Mouse (Mus musculus) forebrain, postnatal 0 days (tissue): ENCODE results near the gene Syt13. TPM values are rescaled to one million over a fixed set of nuclear protein-coding genes. Genes with fewer than 3 reads are reported as not detected.

Experiments used
- ATAC-seq: fragments of 200-750 bp; cut with Nextera tagmentation; 2 replicates; pipeline ENCODE4 v1.8.0; 2017; ENCODE audit warnings: mild to moderate bottlenecking, moderate library complexity
- DNase-seq: peaks from one replicate; pipeline ENCODE4 v3.0.0-alpha.2; 2015
- H3K27ac ChIP-seq: fragments of 300-500 bp; sonication (generic); 2 replicates; pipeline ENCODE4 v1.5.1; 2014; ENCODE audit warnings: low read depth, mild to moderate bottlenecking, antibody characterized with exemption, low read length, moderate library complexity, mixed read lengths
- H3K27me3 ChIP-seq: fragments of 300-500 bp; sonication (generic); 2 replicates; pipeline ENCODE4 v1.6.1; 2014; ENCODE audit warnings: mild to moderate bottlenecking, low read length, mixed read lengths; ENCODE audit not compliant: insufficient read depth
- H3K36me3 ChIP-seq: fragments of 300-500 bp; sonication (generic); 2 replicates; pipeline ENCODE4 v1.6.1; 2014; ENCODE audit warnings: mild to moderate bottlenecking, moderate library complexity; ENCODE audit not compliant: insufficient read depth
- H3K4me1 ChIP-seq: fragments of 300-500 bp; sonication (generic); 2 replicates; pipeline ENCODE4 v1.6.1; 2014; ENCODE audit warnings: antibody characterized with exemption; ENCODE audit not compliant: insufficient read depth
- H3K4me2 ChIP-seq: fragments of 300-500 bp; sonication (generic); 2 replicates; pipeline ENCODE4 v1.6.1; 2014; ENCODE audit warnings: low read depth, mild to moderate bottlenecking, moderate library complexity
- H3K4me3 ChIP-seq: fragments of 300-500 bp; sonication (generic); 2 replicates; pipeline ENCODE4 v1.5.1; 2014; ENCODE audit warnings: low read depth, low read length, mixed read lengths
- H3K9ac ChIP-seq: fragments of 300-500 bp; sonication (generic); 2 replicates; pipeline ENCODE4 v1.6.1; 2014; ENCODE audit warnings: mild to moderate bottlenecking
- H3K9me3 ChIP-seq: fragments of 300-500 bp; sonication (generic); 2 replicates; pipeline ENCODE4 v1.6.1; 2016; ENCODE audit warnings: low read length
- CTCF ChIP-seq: sonication (generic); IDR thresholded peaks from 2 replicates; pipeline ENCODE4 v1.5.1; 2016; ENCODE audit warnings: antibody characterized with exemption, control low read depth, low read depth
- WGBS: fragments of 180-500 bp; shearing (Covaris S2); extraction: QIAGEN DNeasy Blood & Tissue Kit; methylation state at CpG from one replicate; pipeline ENCODE4 v1.1.7; 2014; 5-methylcytosine and 5-hydroxymethylcytosine counted together
- polyA plus RNA-seq: library from polyadenylated mRNA; unstranded; fragments of >200 nt; fragmentation: Nextera tagmentation; extraction: Ambion mirVana; gene quantifications from 2 replicates; pipeline ENCODE4 v1.2.1, GENCODE M21; 2015
- total RNA-seq: library from RNA; depleted of rRNA; stranded (reverse); fragments of >200 nt; gene quantifications from 2 replicates; pipeline ENCODE4 v1.2.3, GENCODE M21; 2014

The Syt13 gene
- total and polyA plus RNA-seq, 2 experiments from 2014 or later = 58.4 to 103 TPM

- 97% methylated on average over 1 of the region's 1 CpGs for WGBS
Observed at GRCm38 (mm10) chr2:92964345-92964744, 49.4 kb downstream of the Syt13 start.

GRCm38 (mm10) chr2:92966257-92966656 lies 51.4 kb downstream of the Syt13 start:
- H3K4me2 ChIP-seq = no peak overlapping the region
- no peak overlapping the region for H3K27ac ChIP-seq
- H3K4me3 ChIP-seq = no peak overlapping the region
- no peaks in the 10 kb centered on the region for H3K9me3 ChIP-seq
- no peaks in the 10 kb centered on the region for H3K27me3 ChIP-seq
- peak; percentile 36 for TF ChIP-seq CTCF
- H3K4me1 ChIP-seq = no peaks in the 10 kb centered on the region
- H3K36me3 ChIP-seq = 0 out of 2 replicates have a peak, but pooled peaks cover 5% of the 10 kb centered on the region
- ATAC-seq = no peak
- WGBS = 57% methylated on average over 8 of the region's 8 CpGs
- DNase-seq = no peak
- no peak overlapping the region for H3K9ac ChIP-seq

More at GRCm38 (mm10) chr2:92964345-92964744, 49.4 kb downstream of the Syt13 start:
- Histone ChIP-seq H3K9ac (no peak overlapping the region), H3K4me3 (no peak overlapping the region), H3K36me3 (0 out of 2 replicates have a peak, but pooled peaks cover 3% of the 10 kb centered on the region), H3K27ac (no peak overlapping the region), H3K4me1 (no peaks in the 10 kb centered on the region), H3K27me3 (no peaks in the 10 kb centered on the region), H3K9me3 (no peaks in the 10 kb centered on the region), H3K4me2 (no peak overlapping the region)
- ATAC-seq (no peak), DNase-seq (no peak)
- TF ChIP-seq CTCF = no peak

GRCm38 (mm10) chr2:92967032-92967838 lies 52.3 kb downstream of the Syt13 start:
- Histone ChIP-seq H3K4me3 (no peak overlapping the region), H3K36me3 (peaks cover 6% of the 10 kb centered on the region; the same call in 1 of the 2 replicates), H3K9ac (no peak overlapping the region), H3K27me3 (no peaks in the 10 kb centered on the region), H3K4me1 (no peaks in the 10 kb centered on the region), H3K4me2 (no peak overlapping the region), H3K27ac (no peak overlapping the region), H3K9me3 (no peaks in the 10 kb centered on the region)
- ATAC-seq = peak; percentile 64
- 28% methylated on average over 10 of the region's 10 CpGs for WGBS
- no peak for TF ChIP-seq CTCF
- DNase-seq = peak; percentile 9

DNA sequence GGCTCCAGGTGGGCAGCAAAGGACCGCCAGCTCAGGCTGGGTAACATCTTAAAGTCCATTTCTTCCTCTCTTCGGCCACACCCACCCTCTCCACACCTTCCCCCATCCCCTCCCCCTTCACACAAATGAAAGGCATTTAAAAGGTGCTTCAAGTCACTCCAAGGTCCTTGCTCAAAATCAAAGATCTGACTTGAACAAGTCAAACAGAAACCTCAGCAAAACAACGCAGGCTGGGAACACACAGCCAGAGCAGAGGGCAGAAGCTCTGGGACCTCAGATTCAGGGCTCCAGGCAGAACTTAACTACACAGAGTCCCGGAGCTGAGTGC lies 52.9 kb downstream of the Syt13 start:
- H3K4me3 ChIP-seq = no peak overlapping the region
- TF ChIP-seq CTCF = no peak
- DNase-seq = no peak
- H3K4me1 ChIP-seq = no peaks in the 10 kb centered on the region
- WGBS = 57% methylated on average over 4 of the region's 4 CpGs
- ATAC-seq = no peak
- H3K27me3 ChIP-seq = no peaks in the 10 kb centered on the region
- peaks cover 12% of the 10 kb centered on the region for H3K36me3 ChIP-seq
- H3K27ac ChIP-seq = no peak overlapping the region
- no peak overlapping the region for H3K9ac ChIP-seq
- no peaks in the 10 kb centered on the region for H3K9me3 ChIP-seq
- H3K4me2 ChIP-seq = no peak overlapping the region

- no peak overlapping the region for H3K9ac ChIP-seq
- no peak for DNase-seq
- H3K4me2 ChIP-seq = no peak overlapping the region
- H3K4me1 ChIP-seq = no peaks in the 10 kb centered on the region
- ATAC-seq = no peak
- no peak overlapping the region for H3K27ac ChIP-seq
- H3K4me3 ChIP-seq = no peak overlapping the region
- peaks cover 43% of the 10 kb centered on the region for H3K36me3 ChIP-seq
- H3K9me3 ChIP-seq = no peaks in the 10 kb centered on the region
- WGBS = 84% methylated on average over 9 of the region's 9 CpGs
- H3K27me3 ChIP-seq = no peaks in the 10 kb centered on the region
- no peak for TF ChIP-seq CTCF
Observed at GRCm38 (mm10) chr2:92971069-92971468, 56.2 kb downstream of the Syt13 start.

- Histone ChIP-seq H3K4me2 (no peak overlapping the region), H3K27me3 (no peaks in the 10 kb centered on the region), H3K4me1 (no peaks in the 10 kb centered on the region), H3K9ac (no peak overlapping the region), H3K27ac (no peak overlapping the region), H3K9me3 (no peaks in the 10 kb centered on the region), H3K4me3 (no peak overlapping the region), H3K36me3 (peaks cover 43% of the 10 kb centered on the region)
- TF ChIP-seq CTCF = no peak
- DNase-seq (no peak), ATAC-seq (no peak)
- 91% methylated on average over 8 of the region's 8 CpGs for WGBS
Observed at GRCm38 (mm10) chr2:92971536-92971935, 56.6 kb downstream of the Syt13 start.

- no peak overlapping the region for H3K4me3 ChIP-seq
- no peaks in the 10 kb centered on the region for H3K27me3 ChIP-seq
- WGBS = 93% methylated on average over 17 of the region's 17 CpGs
- ATAC-seq = no peak
- no peak for DNase-seq
- no peaks in the 10 kb centered on the region for H3K4me1 ChIP-seq
- no peak overlapping the region for H3K9ac ChIP-seq
- H3K36me3 ChIP-seq = peaks cover 43% of the 10 kb centered on the region
- H3K9me3 ChIP-seq = no peaks in the 10 kb centered on the region
- H3K4me2 ChIP-seq = no peak overlapping the region
- no peak overlapping the region for H3K27ac ChIP-seq
- TF ChIP-seq CTCF = no peak
Observed at GRCm38 (mm10) chr2:92972071-92972470, 57.2 kb downstream of the Syt13 start.
